Mouse (Mus musculus) heart, embryonic 10.5 days (tissue): ENCODE results near the gene Pip5k1b. TPM values are rescaled to one million over a fixed set of nuclear protein-coding genes. Genes with fewer than 3 reads are reported as not detected.

Experiments used
- DNase-seq: peaks from one replicate; pipeline ENCODE4 v3.0.0-alpha.2; 2017; ENCODE audit warnings: low spot score
- H3K27ac ChIP-seq: fragments of 300-500 bp; sonication (generic); 2 replicates; pipeline ENCODE4 v1.5.1; 2016; ENCODE audit warnings: mild to moderate bottlenecking
- H3K27me3 ChIP-seq: fragments of 300-500 bp; sonication (generic); 2 replicates; pipeline ENCODE4 v1.6.1; 2016; ENCODE audit warnings: mild to moderate bottlenecking; ENCODE audit not compliant: poor library complexity, insufficient read depth, severe bottlenecking
- H3K36me3 ChIP-seq: fragments of 300-500 bp; sonication (generic); 2 replicates; pipeline ENCODE4 v1.6.1; 2016; ENCODE audit warnings: mild to moderate bottlenecking, moderate library complexity
- H3K4me1 ChIP-seq: fragments of 300-500 bp; sonication (generic); 2 replicates; pipeline ENCODE4 v1.6.1; 2016; ENCODE audit warnings: mild to moderate bottlenecking
- H3K4me3 ChIP-seq: fragments of 300-500 bp; sonication (generic); 2 replicates; pipeline ENCODE4 v1.5.1; 2016; ENCODE audit warnings: mild to moderate bottlenecking, moderate library complexity
- H3K9me3 ChIP-seq: fragments of 300-500 bp; sonication (generic); 2 replicates; pipeline ENCODE4 v1.6.1; 2016; ENCODE audit warnings: mild to moderate bottlenecking, moderate library complexity
- WGBS: fragments of 180-500 bp; shearing (Covaris S2); methylation state at CpG from one replicate; pipeline ENCODE4 v1.1.7; 2016; 5-methylcytosine and 5-hydroxymethylcytosine counted together
- polyA plus RNA-seq: library from polyadenylated mRNA; unstranded; fragments of >200 nt; fragmentation: Nextera tagmentation; extraction: Ambion mirVana; gene quantifications from 2 replicates; pipeline ENCODE4 v1.2.1, GENCODE M21; 2016

Gene Pip5k1b
- polyA plus RNA-seq, 1 experiment from 2014 or later = 6.3 TPM

DNA sequence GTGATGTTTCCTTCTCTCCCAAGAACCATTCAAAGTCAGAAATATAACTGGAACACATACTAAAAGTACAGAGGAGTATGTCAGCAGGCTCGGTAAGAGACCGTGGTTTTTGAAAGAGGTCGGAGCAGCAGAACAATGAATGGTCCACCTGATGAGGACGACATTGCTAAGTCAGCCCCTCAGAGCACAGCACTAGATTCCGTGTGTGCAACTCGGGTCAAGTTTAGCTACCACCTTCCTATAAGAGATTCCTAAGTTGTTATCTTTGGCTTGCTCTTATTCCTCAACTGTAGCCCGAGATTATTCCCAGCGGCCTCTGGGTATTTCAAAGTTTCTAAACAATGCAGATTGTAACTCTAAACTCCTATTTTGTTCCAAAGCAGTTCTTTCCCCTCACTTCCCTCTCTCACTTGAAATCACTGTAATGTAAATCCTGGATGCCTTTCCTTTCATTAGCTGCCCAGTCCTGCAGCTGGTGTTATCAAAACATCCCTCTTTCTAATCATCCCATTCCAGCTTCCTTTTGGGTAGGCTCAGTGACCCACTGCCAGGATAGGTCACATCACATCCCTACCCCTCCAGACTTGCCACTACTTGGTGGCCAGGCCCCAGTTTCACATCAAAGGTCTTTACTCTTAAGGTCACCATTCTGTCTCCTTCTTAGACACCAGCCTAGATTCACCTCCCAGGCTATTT lies 192.9 kb downstream of the Pip5k1b start:
- WGBS = 58% methylated on average over 8 of the region's 8 CpGs
- peaks cover 26% of the 10 kb centered on the region; the same call in 1 of the 2 replicates for H3K4me1 ChIP-seq
- no peaks in the 10 kb centered on the region for H3K27me3 ChIP-seq
- peaks cover 10% of the 10 kb centered on the region for H3K36me3 ChIP-seq
- no peak for DNase-seq
- H3K4me3 ChIP-seq = no peak overlapping the region
- peak overlapping the region; percentile 22; the same call in 1 of the 2 replicates for H3K27ac ChIP-seq
- no peaks in the 10 kb centered on the region for H3K9me3 ChIP-seq

DNA sequence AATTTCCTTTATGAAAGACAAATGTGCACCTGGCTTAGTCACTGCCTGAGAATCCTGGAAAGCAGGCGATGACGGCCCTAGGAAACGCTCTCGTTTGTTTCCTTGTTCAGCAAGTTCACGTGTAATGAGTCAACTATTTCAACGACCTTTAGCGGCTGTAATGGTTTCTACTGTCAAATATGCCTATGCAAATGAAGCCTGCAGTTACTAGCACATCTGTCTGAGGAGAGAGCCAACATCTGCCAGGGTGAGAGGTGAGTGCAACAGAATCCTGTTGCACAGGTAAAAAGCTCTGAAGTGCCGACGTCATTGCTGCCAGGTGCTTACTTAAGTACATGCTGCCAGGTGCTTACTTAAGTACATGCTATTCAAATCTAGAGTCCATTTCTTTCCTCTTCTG lies 196.4 kb downstream of the Pip5k1b start:
- no peaks in the 10 kb centered on the region for H3K27me3 ChIP-seq
- no peak overlapping the region for H3K4me3 ChIP-seq
- H3K9me3 ChIP-seq = no peaks in the 10 kb centered on the region
- H3K4me1 ChIP-seq = peaks cover 26% of the 10 kb centered on the region; the same call in 1 of the 2 replicates
- no peak overlapping the region for H3K27ac ChIP-seq
- WGBS = 84% methylated on average over 9 of the region's 9 CpGs
- H3K36me3 ChIP-seq = peaks cover 23% of the 10 kb centered on the region
- no peak for DNase-seq

DNA sequence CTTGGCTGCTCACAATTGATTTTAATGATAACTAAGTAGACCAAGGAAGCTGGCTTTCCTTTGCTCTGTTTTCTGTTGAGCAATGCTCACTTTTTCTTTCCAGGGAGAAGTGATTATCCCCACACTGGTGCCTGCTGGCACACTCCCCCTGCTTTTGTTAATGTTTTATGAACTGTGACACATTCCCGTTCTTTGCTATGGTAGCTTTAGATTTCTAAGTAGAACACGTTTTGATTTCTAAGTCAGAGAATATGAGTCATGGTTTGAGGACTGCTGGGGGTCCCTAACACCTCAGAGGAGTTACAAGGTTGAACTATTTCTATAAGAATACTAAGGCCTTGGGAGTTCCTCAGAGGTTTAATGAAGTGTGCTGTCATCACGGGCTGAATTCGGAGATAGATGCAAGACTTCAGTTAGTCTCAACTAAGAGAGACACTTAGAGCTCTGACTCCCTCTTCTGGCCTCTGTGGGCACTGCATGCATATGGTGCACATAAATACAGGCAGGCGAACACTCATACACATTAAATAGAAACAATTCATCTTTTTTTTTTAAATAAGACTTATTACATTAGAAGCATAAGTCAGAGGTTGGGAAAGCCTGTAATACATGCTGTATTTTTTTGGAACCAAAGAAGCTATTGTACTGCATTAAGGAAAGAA lies 203.2 kb downstream of the Pip5k1b start:
- H3K36me3 ChIP-seq = peaks cover 40% of the 10 kb centered on the region
- no peaks in the 10 kb centered on the region for H3K9me3 ChIP-seq
- WGBS = 93% methylated on average over 5 of the region's 5 CpGs
- H3K4me1 ChIP-seq = no peaks in the 10 kb centered on the region
- DNase-seq = no peak
- H3K4me3 ChIP-seq = no peak overlapping the region
- H3K27me3 ChIP-seq = no peaks in the 10 kb centered on the region
- no peak overlapping the region for H3K27ac ChIP-seq

DNA sequence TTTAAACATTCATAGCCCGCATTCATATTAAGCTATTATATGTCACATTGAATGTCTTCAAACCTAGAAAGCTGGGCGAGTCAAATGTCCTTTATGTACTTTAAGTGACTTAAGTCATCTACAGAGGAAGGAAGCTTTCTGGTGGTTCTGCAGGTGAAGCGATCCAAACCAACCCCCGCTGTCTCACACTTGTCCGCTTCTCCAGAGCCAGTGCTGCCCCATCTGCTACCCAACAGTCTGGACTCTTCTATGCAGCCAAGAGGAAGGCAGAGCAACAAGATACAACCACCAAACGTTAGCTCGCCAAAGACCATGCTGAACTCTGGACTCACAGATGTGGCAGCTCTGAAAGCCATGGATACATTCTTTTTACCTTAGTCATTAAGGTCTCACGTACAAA lies 211.2 kb downstream of the Pip5k1b start:
- WGBS = 87% methylated on average over 8 of the region's 8 CpGs
- no peak for DNase-seq
- Histone ChIP-seq H3K27ac (no peak overlapping the region), H3K4me3 (no peak overlapping the region), H3K9me3 (no peaks in the 10 kb centered on the region), H3K36me3 (peaks cover 8% of the 10 kb centered on the region; the same call in 1 of the 2 replicates), H3K27me3 (no peaks in the 10 kb centered on the region), H3K4me1 (peaks cover 14% of the 10 kb centered on the region)

DNA sequence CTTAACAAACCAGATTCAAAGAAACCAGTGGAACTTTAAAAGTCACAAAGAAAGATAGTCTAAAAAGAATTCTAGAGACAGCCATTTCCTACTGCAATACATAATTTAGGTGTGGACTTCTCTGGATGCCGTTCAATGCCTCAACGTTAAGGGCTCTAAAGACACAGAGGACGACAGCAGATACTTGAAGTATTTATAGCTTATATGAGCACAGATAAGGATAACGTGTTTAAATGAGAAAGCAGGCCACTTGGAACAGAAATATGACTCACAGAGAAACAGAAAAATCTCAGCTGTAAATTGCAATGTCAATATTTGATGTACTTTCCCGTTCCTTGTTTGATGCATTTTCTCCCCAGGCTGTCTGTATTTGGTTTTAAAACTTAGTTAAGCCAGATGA lies 212.9 kb downstream of the Pip5k1b start:
- WGBS = 45% methylated on average over 5 of the region's 5 CpGs
- Histone ChIP-seq H3K36me3 (peaks cover 4% of the 10 kb centered on the region; the same call in 1 of the 2 replicates), H3K27me3 (no peaks in the 10 kb centered on the region), H3K27ac (peak overlapping the region; percentile 70; the same call in 1 of the 2 replicates), H3K9me3 (no peaks in the 10 kb centered on the region), H3K4me1 (peaks cover 14% of the 10 kb centered on the region), H3K4me3 (no peak overlapping the region)
- no peak for DNase-seq

DNA sequence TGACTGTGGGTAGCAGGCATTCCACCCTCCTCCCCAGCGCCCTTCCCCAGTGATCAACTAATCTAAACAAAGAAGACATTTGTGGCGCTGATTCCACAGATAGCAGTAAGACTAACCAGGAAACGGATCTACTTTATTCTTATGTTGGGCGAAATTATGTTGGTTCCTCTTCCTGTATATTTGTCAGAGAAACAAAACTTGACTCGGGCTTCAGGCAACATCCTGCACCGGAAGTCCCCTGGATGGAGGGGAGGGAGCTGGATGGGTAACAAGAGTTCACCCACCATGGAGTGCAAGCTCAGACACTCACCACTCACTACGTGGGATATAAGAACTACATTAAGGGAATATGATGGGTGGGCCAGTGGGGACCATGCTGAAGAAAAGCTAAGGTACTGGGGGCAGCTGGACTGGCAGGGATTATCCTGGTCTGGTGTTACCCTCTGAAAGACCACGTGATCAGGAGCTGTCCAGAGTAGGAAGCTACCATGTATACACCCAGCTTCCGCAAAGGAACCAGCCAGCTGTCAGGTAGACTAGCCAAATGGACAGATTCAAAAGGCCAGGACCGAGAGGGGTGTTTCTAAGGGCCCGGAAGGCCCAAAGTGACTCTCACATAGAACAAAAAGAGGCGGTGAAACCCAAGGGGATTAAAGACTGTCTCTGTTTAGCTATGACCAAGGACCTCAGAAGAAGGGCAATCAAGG lies 219.1 kb downstream of the Pip5k1b start:
- H3K4me3 ChIP-seq = no peak overlapping the region
- no peak for DNase-seq
- H3K36me3 ChIP-seq = peaks cover 5% of the 10 kb centered on the region; the same call in 1 of the 2 replicates
- no peaks in the 10 kb centered on the region for H3K9me3 ChIP-seq
- peaks cover 8% of the 10 kb centered on the region for H3K4me1 ChIP-seq
- 60% methylated on average over 12 of the region's 12 CpGs for WGBS
- H3K27ac ChIP-seq = no peak overlapping the region
- H3K27me3 ChIP-seq = no peaks in the 10 kb centered on the region

DNA sequence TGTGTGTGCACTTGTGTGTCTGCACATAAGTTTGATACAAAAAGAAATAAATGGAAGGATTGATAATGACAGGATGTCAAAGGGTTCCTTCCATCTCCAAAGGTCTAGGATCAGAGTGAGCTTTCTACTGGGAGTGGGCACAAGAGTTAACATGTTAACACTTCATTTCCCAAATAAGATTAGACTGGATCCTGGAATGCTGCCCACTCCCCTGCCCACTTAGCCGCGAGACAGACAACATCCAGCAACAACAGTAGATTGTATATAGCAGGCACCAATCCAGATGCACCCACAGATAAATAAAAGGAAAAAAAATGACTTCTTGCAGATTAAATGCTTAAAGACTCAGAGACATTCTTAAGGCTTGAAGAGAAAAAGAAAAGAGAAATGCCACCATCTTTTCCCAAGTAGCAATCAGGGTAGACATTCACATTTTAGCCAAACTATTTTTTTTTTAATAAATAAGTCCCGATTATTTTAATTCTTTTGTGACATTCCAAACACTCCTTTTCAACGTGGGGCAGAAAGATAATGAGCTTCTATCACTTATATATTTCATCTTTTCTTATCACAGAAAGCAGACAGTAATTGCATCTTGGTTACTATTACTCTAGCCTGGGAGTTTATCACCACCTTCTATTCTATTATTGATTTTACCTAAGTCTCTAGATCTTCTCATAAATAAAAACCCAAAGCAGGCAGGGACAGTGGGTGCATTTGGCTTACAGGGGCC lies 219.9 kb downstream of the Pip5k1b start:
- peaks cover 2% of the 10 kb centered on the region; the same call in 1 of the 2 replicates for H3K36me3 ChIP-seq
- WGBS = 55% methylated on average over 4 of the region's 4 CpGs

DNA sequence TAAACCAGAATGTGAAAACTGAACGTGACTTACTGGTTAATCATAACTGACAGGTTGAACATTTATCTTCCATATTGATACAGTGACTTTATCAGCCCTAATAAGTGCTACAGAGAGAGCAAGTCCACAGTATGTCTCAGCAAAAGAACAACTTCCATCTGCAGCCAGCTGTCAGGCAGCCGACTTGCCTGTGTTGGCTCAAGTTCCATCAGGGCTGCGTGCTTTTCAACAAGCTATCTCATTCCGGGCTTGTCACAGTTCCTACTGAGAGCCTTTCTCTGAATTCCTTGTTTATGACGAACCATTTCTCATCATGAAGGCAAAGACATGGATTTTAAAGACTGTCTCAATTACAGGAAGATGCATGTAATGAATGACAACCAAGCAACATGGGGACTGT lies 222.7 kb downstream of the Pip5k1b start:
- Histone ChIP-seq H3K36me3 (peaks cover 2% of the 10 kb centered on the region; the same call in 1 of the 2 replicates), H3K4me1 (peaks cover 8% of the 10 kb centered on the region), H3K27ac (no peak overlapping the region), H3K9me3 (no peaks in the 10 kb centered on the region), H3K27me3 (no peaks in the 10 kb centered on the region), H3K4me3 (no peak overlapping the region)
- no peak for DNase-seq
- 50% methylated on average over 5 of the region's 5 CpGs for WGBS

More for the DNA sequence above, 219.9 kb downstream of the Pip5k1b start:
- no peak overlapping the region for H3K27ac ChIP-seq
- peaks cover 8% of the 10 kb centered on the region for H3K4me1 ChIP-seq
- no peaks in the 10 kb centered on the region for H3K27me3 ChIP-seq
- no peak for DNase-seq
- no peaks in the 10 kb centered on the region for H3K9me3 ChIP-seq
- no peak overlapping the region for H3K4me3 ChIP-seq

DNA sequence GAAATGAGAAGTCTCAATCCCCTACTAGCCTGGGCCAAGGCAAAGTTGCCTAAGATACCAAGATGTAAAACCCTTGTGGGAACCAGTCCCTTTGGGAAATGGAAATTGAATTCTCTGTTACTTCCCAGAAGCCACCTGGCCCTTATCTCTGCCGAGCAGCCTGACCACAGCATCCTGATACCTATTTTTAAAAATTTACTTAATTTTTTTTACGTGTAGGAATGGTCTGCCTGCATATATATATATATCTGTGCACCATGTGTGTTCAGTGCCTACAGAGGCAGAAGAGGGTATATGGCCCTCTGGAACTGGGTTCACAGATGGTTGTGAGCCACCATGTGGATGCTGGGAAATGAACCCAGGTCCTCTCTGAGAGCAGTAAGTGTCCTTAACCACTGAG lies 224.4 kb downstream of the Pip5k1b start:
- no peaks in the 10 kb centered on the region for H3K9me3 ChIP-seq
- DNase-seq = no peak
- no peak overlapping the region for H3K27ac ChIP-seq
- H3K4me1 ChIP-seq = peaks cover 6% of the 10 kb centered on the region
- H3K27me3 ChIP-seq = no peaks in the 10 kb centered on the region
- peaks cover 2% of the 10 kb centered on the region; the same call in 1 of the 2 replicates for H3K36me3 ChIP-seq
- H3K4me3 ChIP-seq = no peak overlapping the region
- 76% methylated on average over 2 of the region's 2 CpGs for whole genome bisulfite sequencing

DNA sequence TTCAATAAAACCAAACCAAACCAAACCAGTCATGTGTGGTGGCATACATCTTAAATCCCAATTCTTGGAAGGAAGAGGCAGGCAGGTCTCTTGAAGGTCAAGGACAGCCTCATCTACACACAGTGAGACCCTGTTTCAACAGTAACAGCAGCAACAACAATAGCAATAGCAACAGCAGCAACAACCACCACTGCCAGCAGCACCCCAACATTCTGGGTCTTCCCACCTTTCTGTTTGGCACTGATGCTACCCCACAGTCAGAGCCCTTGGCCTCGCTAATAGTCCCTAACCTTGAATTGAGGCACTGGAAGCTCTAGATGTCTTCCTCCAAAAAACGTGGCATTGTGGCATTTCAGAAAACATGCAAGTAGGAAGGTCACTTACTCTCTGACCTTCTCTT lies 225.3 kb downstream of the Pip5k1b start:
- Histone ChIP-seq H3K27me3 (no peaks in the 10 kb centered on the region), H3K27ac (no peak overlapping the region), H3K4me3 (no peak overlapping the region), H3K9me3 (no peaks in the 10 kb centered on the region), H3K36me3 (peaks cover 2% of the 10 kb centered on the region; the same call in 1 of the 2 replicates), H3K4me1 (0 out of 2 replicates have a peak, but pooled peaks cover 4% of the 10 kb centered on the region)
- 76% methylated on average over 2 of the region's 2 CpGs for WGBS
- no peak for DNase-seq

DNA sequence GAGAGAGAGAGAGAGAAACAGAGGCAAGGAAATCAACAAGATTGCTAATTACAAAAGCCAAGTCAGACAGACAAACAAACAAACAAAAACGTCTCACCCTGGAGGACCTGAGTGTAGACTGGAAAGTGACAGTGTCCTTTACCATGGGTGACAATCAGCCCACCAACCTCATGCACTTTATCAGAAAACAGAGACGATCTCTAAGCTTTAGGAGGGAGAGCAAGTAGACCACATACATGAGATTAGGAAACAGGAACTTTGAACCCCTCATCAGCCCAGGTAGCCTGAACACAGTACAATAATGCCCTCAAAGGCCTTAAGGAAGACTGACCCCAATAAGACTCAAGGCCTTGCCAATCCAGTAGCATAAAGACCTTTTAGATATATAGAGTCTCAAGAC lies 227.8 kb downstream of the Pip5k1b start:
- Histone ChIP-seq H3K9me3 (no peaks in the 10 kb centered on the region), H3K36me3 (no peaks in the 10 kb centered on the region; the same call in 1 of the 2 replicates), H3K27ac (no peak overlapping the region), H3K4me1 (peaks cover 10% of the 10 kb centered on the region), H3K4me3 (no peak overlapping the region), H3K27me3 (no peaks in the 10 kb centered on the region)
- WGBS = 34% methylated on average over 2 of the region's 2 CpGs
- DNase-seq = no peak

DNA sequence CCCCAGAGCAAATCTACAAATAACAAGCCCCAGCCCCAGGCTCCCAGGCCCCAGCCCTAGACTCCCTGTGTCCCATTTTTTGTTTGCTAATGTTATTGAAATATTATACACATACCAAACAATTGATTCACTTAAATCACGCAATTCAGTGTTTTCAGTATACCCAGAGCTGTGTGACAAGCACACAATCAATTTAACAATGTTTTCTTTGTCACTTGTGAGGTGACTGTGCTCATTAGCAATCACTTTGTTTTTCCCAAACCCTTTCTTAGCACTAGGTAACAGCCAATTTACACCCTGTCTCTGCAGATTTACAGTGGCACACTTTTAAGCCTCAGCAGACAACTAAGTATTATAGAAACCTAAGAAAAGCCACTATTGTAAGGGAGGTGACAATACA lies 228.7 kb downstream of the Pip5k1b start:
- no peaks in the 10 kb centered on the region for H3K27me3 ChIP-seq
- 32% methylated on average over 1 of the region's 1 CpGs for WGBS
- no peak overlapping the region for H3K4me3 ChIP-seq
- peaks cover 14% of the 10 kb centered on the region for H3K4me1 ChIP-seq
- H3K27ac ChIP-seq = no peak overlapping the region
- H3K9me3 ChIP-seq = no peaks in the 10 kb centered on the region
- DNase-seq = peak; percentile 22
- no peaks in the 10 kb centered on the region; the same call in 1 of the 2 replicates for H3K36me3 ChIP-seq
